Mouse (Mus musculus): ENCODE results near the gene AW551984. TPM values are rescaled to one million over a fixed set of nuclear protein-coding genes. Genes with fewer than 3 reads are reported as not detected.

The AW551984 gene
- 15.0 and 19.9 TPM in 2 replicates for polyA plus RNA-seq (2014; fragmentation: Nextera tagmentation; extraction: Ambion mirVana)

DNA sequence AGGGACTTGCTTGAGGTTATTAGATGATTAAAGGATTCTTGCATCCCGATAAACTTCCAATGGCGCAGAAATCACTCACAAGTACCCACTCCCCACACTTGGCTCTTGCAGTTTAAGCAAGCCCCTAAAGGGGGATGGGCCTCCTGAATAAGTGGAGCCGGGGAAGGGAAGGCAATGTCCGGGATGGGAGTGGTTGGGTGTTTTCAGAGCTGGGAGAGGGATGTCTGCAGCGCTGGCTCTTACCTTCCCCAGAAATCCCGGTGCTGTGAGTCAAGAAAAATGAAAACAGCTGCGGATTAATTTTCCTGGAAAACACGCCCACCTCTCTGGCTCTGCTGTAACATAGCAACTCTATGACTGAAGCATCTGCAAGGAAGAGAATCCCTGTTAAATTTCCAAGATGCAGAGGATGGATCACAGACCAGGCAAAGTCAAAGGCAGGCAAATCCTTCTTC is at the start of gene AW551984:
Gene AW551984, minus strand, starts transcription at position 405 of the 455 bp plus-strand sequence.
- peak; percentile 79; the same call in 1 of the 2 replicates for ATAC-seq (ENCODE audit: low FRiP score, low TSS enrichment)
- Histone ChIP-seq H3K4me1 (ENCODE audit: control insufficient read depth, insufficient read depth, low read length) (no peaks in the 10 kb centered on the region), H3K9me3 (ENCODE audit: control insufficient read depth, low read length) (no peaks in the 10 kb centered on the region), H3K27ac (ENCODE audit: low read depth, low read length) (peak within 1 kb of the TSS; percentile 37; the same call in 1 of the 2 replicates), H3K4me2 (replicated peaks; ENCODE audit: low read depth, low read length) (peak within 1 kb of the TSS; percentile 75), H3K9ac (ENCODE audit: low read depth, low read length) (peak within 1 kb of the TSS; percentile 42; the same call in 1 of the 2 replicates), H3K27me3 (ENCODE audit: control insufficient read depth, insufficient read depth, low read length) (no peaks in the 10 kb centered on the region), H3K4me3 (ENCODE audit: low read length) (peak within 1 kb of the TSS; percentile 42), H3K36me3 (ENCODE audit: control insufficient read depth, insufficient read depth, low read length) (no peaks in the 10 kb centered on the region)
- WGBS: under 1% methylated on average over 8 of the region's 8 CpGs

DNA sequence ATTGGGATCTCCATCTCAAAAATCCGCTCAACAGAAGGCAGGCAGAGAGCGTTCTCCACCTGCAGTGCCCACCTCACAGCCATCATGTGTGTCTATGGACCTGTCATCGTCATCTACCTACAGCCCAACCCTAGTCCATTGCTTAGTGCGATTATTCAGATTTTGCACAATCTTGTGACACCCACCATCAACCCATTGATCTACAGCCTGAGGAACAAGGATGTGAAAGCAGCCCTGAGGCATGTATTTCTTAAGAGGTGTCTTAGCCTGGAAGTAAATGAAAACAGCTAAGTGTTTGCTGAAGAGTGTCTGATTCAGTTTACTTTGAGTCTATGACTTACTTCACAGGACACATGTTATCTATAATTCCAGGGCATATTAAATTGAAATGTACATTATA is 43.2 kb upstream of the AW551984 start:
- Histone ChIP-seq H3K9me3 (ENCODE audit: control insufficient read depth, low read length) (no peaks in the 10 kb centered on the region), H3K36me3 (ENCODE audit: control insufficient read depth, insufficient read depth, low read length) (no peaks in the 10 kb centered on the region), H3K27me3 (ENCODE audit: control insufficient read depth, insufficient read depth, low read length) (no peaks in the 10 kb centered on the region), H3K4me1 (ENCODE audit: control insufficient read depth, insufficient read depth, low read length) (no peaks in the 10 kb centered on the region), H3K4me3 (ENCODE audit: low read length) (no peak overlapping the region), H3K9ac (ENCODE audit: low read depth, low read length) (no peak overlapping the region), H3K27ac (ENCODE audit: low read depth, low read length) (no peak overlapping the region), H3K4me2 (replicated peaks; ENCODE audit: low read depth, low read length) (no peak overlapping the region)
- WGBS: 93% methylated on average over 4 of the region's 4 CpGs
- ATAC-seq (ENCODE audit: low FRiP score, low TSS enrichment): no peak

DNA sequence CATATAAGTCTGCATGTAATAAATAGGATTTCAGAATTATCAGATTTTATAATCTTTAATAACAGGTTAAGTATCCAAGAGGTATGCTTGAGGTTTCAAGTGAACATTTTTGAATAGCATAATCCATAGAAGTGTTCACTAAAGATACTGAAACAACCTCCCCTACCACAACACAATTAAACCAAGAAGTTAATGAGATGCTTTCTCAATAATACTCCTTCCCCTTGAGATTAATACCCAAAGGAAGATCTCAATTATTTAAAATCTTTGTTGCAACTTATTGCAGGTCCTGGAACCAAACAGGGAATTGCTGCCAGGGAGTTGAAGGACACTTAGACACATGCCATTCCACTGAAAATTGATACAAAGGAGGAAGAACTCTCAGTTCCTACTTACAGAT is 40.6 kb upstream of the AW551984 start, which contains the start of gene Olfr961:
Gene Olfr961, plus strand, starts transcription at position 301 of the 400 bp plus-strand sequence.
- Histone ChIP-seq H3K9me3 (ENCODE audit: control insufficient read depth, low read length) (no peaks in the 10 kb centered on the region), H3K9ac (ENCODE audit: low read depth, low read length) (no peak within 1 kb of the TSS), H3K27me3 (ENCODE audit: control insufficient read depth, insufficient read depth, low read length) (no peaks in the 10 kb centered on the region), H3K36me3 (ENCODE audit: control insufficient read depth, insufficient read depth, low read length) (no peaks in the 10 kb centered on the region), H3K27ac (ENCODE audit: low read depth, low read length) (no peak within 1 kb of the TSS), H3K4me2 (replicated peaks; ENCODE audit: low read depth, low read length) (no peak within 1 kb of the TSS), H3K4me1 (ENCODE audit: control insufficient read depth, insufficient read depth, low read length) (no peaks in the 10 kb centered on the region), H3K4me3 (ENCODE audit: low read length) (no peak within 1 kb of the TSS)
- ATAC-seq (ENCODE audit: low FRiP score, low TSS enrichment): no peak

DNA sequence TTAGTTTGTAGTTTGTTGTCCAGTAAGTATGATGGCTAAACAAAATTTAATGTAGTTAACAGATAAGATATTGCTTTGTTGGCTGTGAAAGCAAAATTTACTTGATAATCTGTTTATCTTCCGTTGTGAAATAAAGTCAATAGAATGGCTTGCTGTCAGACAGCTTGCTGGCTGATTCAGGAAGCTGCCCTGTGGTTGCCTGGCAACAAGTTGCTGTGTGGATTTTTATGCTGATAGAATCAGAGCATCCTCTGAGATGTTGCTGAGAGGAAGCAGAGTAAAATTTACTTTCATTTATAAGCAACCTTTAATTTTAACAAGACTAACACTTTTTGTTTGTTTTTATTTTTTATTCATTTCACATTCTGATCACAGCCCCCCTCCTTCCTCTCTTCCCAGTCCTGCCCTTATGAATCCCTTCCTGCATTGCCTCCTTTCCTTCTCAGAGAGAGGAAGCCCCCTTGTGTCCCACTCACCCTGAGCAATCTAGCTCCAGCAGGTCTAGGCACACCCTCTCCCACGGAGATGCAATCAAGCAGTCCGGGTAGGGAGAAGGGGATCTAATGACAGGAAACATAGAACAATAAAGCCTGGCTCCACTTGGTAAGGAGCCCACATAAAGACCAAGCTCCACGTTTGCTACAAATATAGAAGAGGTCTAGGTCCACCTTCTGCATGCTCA is 29.9 kb upstream of the AW551984 start:
- Histone ChIP-seq H3K9me3 (ENCODE audit: control insufficient read depth, low read length) (no peaks in the 10 kb centered on the region), H3K4me3 (ENCODE audit: low read length) (no peak overlapping the region), H3K9ac (ENCODE audit: low read depth, low read length) (no peak overlapping the region), H3K27ac (ENCODE audit: low read depth, low read length) (no peak overlapping the region), H3K36me3 (ENCODE audit: control insufficient read depth, insufficient read depth, low read length) (no peaks in the 10 kb centered on the region), H3K4me2 (replicated peaks; ENCODE audit: low read depth, low read length) (no peak overlapping the region), H3K27me3 (ENCODE audit: control insufficient read depth, insufficient read depth, low read length) (no peaks in the 10 kb centered on the region), H3K4me1 (ENCODE audit: control insufficient read depth, insufficient read depth, low read length) (no peaks in the 10 kb centered on the region)
- ATAC-seq (ENCODE audit: low FRiP score, low TSS enrichment): no peak
- 18% methylated on average over 4 of the region's 4 CpGs for WGBS

DNA sequence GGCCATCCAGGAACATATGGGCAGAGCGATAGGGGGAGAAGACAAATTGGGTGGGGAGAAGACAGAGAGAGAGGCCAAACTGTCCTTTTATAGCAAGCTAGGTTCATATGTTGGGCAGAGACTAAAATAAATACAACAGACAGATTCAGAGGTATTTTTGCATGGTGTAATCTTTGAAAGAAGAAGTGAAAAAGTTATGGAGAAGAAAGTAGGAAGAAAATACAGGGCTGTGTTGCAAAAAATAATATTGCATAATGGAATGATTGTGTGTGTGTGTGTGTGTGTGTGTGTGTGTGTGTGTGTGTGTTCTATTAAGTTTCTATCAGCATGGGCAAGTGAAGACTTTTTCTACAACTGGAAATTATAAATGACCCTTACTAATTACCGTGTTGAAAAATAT is 24.9 kb upstream of the AW551984 start:
- WGBS: 78% methylated on average over 2 of the region's 2 CpGs
- Histone ChIP-seq H3K36me3 (ENCODE audit: control insufficient read depth, insufficient read depth, low read length) (no peaks in the 10 kb centered on the region), H3K4me1 (ENCODE audit: control insufficient read depth, insufficient read depth, low read length) (no peaks in the 10 kb centered on the region), H3K4me2 (replicated peaks; ENCODE audit: low read depth, low read length) (no peak overlapping the region), H3K27ac (ENCODE audit: low read depth, low read length) (no peak overlapping the region), H3K27me3 (ENCODE audit: control insufficient read depth, insufficient read depth, low read length) (no peaks in the 10 kb centered on the region), H3K9ac (ENCODE audit: low read depth, low read length) (no peak overlapping the region), H3K9me3 (ENCODE audit: control insufficient read depth, low read length) (no peaks in the 10 kb centered on the region), H3K4me3 (ENCODE audit: low read length) (no peak overlapping the region)
- ATAC-seq (ENCODE audit: low FRiP score, low TSS enrichment): no peak

DNA sequence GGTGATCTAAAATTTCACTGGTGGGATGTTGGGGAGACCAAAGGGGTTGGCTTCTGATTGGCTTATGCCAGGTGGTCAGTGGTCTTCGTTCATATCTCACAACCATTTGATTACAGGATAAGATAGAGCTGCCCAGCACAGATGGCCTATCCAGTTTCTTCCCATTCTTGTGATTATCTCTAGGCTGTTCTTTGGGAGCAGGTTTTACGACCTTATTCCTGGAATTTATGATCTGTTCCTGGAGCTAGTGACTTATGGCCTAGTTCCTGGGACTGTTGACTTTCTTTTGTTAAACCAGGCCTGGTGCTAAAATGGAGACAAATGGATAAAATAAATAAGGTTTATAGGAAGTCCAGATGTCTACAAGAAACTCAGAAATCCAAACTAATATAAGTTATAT is 20.5 kb upstream of the AW551984 start:
- Histone ChIP-seq H3K27me3 (ENCODE audit: control insufficient read depth, insufficient read depth, low read length) (no peaks in the 10 kb centered on the region), H3K4me2 (replicated peaks; ENCODE audit: low read depth, low read length) (no peak overlapping the region), H3K9me3 (ENCODE audit: control insufficient read depth, low read length) (no peaks in the 10 kb centered on the region), H3K27ac (ENCODE audit: low read depth, low read length) (no peak overlapping the region), H3K4me1 (ENCODE audit: control insufficient read depth, insufficient read depth, low read length) (no peaks in the 10 kb centered on the region), H3K9ac (ENCODE audit: low read depth, low read length) (no peak overlapping the region), H3K36me3 (ENCODE audit: control insufficient read depth, insufficient read depth, low read length) (no peaks in the 10 kb centered on the region), H3K4me3 (ENCODE audit: low read length) (no peak overlapping the region)
- ATAC-seq (ENCODE audit: low FRiP score, low TSS enrichment): peak; percentile 68; the same call in 1 of the 2 replicates
- 15% methylated on average over 2 of the region's 2 CpGs for WGBS

DNA sequence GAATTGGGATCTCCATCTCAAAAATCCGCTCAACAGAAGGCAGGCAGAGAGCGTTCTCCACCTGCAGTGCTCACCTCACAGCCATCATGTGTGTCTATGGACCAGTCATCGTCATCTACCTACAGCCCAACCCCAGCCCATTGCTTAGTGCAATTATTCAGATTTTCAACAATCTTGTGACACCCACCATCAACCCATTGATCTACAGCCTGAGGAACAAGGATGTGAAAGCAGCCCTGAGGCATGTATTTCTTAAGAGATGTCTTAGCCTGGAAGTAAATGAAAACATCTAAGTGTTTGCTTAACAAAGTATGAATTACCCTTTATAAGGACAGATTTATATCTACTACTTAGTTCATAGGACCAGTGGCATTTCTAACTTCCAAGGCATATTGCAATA is 19.6 kb upstream of the AW551984 start:
- H3K4me3 ChIP-seq (ENCODE audit: low read length): no peak overlapping the region
- 87% methylated on average over 3 of the region's 3 CpGs for WGBS

DNA sequence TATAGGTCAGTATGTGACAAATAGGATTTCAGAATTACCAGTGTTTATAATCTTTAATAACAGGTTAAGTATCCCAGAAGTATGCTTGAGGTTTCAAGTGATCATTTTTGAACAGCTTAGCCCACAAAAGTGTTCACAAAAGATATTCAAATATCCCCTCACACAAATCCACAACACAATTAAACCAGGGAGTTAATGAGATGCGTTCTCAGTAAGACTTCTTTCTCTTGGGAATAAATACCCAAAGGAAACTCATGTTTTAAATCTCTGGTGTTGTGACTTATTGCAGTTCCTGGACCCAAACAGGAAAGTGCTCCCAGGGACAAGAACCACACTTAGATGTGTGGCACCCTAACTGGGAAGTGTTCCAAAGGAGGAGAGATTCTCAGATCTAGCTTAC is 16.9 kb upstream of the AW551984 start, which contains the start of gene Olfr960:
Gene Olfr960, plus strand, starts transcription at position 301 of the 400 bp plus-strand sequence.
- ATAC-seq (ENCODE audit: low FRiP score, low TSS enrichment): no peak
- Histone ChIP-seq H3K36me3 (ENCODE audit: control insufficient read depth, insufficient read depth, low read length) (no peaks in the 10 kb centered on the region), H3K4me3 (ENCODE audit: low read length) (no peak within 1 kb of the TSS), H3K4me1 (ENCODE audit: control insufficient read depth, insufficient read depth, low read length) (no peaks in the 10 kb centered on the region), H3K9me3 (ENCODE audit: control insufficient read depth, low read length) (no peaks in the 10 kb centered on the region), H3K27me3 (ENCODE audit: control insufficient read depth, insufficient read depth, low read length) (no peaks in the 10 kb centered on the region), H3K27ac (ENCODE audit: low read depth, low read length) (no peak within 1 kb of the TSS), H3K9ac (ENCODE audit: low read depth, low read length) (no peak within 1 kb of the TSS), H3K4me2 (replicated peaks; ENCODE audit: low read depth, low read length) (no peak within 1 kb of the TSS)
- WGBS: 76% methylated on average over 1 of the region's 1 CpGs

More for the DNA sequence above, 19.6 kb upstream of the AW551984 start:
- no peak overlapping the region for H3K27ac ChIP-seq (ENCODE audit: low read depth, low read length)
- H3K4me2 ChIP-seq (replicated peaks; ENCODE audit: low read depth, low read length): no peak overlapping the region
- no peaks in the 10 kb centered on the region for H3K9me3 ChIP-seq (ENCODE audit: control insufficient read depth, low read length)
- H3K9ac ChIP-seq (ENCODE audit: low read depth, low read length): no peak overlapping the region
- H3K36me3 ChIP-seq (ENCODE audit: control insufficient read depth, insufficient read depth, low read length): no peaks in the 10 kb centered on the region
- no peaks in the 10 kb centered on the region for H3K27me3 ChIP-seq (ENCODE audit: control insufficient read depth, insufficient read depth, low read length)
- ATAC-seq (ENCODE audit: low FRiP score, low TSS enrichment): no peak
- H3K4me1 ChIP-seq (ENCODE audit: control insufficient read depth, insufficient read depth, low read length): no peaks in the 10 kb centered on the region

DNA sequence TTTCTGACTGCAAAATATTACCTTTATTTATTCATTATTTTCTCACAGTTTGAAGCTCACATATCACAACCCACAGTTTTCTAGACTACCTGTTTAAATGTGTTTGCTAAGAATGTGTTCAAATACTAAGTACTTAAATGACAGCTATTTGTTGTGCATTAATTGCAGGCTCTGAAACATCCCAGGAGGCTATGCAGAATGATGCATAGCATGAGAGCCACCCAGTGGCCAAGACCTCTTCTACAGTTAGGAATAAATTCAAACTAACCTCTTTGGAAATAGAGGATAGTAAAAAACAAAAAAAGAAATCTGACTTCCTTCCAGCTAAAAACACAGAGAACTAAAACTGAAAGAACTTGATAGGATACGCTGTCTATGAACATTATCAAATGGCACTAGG is 7.8 kb upstream of the AW551984 start:
- Histone ChIP-seq H3K4me1 (ENCODE audit: control insufficient read depth, insufficient read depth, low read length) (no peaks in the 10 kb centered on the region), H3K4me3 (ENCODE audit: low read length) (no peak overlapping the region), H3K9ac (ENCODE audit: low read depth, low read length) (no peak overlapping the region), H3K9me3 (ENCODE audit: control insufficient read depth, low read length) (no peaks in the 10 kb centered on the region), H3K27me3 (ENCODE audit: control insufficient read depth, insufficient read depth, low read length) (no peaks in the 10 kb centered on the region), H3K36me3 (ENCODE audit: control insufficient read depth, insufficient read depth, low read length) (no peaks in the 10 kb centered on the region), H3K27ac (ENCODE audit: low read depth, low read length) (no peak overlapping the region), H3K4me2 (replicated peaks; ENCODE audit: low read depth, low read length) (no peak overlapping the region)
- 53% methylated on average over 1 of the region's 1 CpGs for WGBS
- ATAC-seq (ENCODE audit: low FRiP score, low TSS enrichment): peak; percentile 68; the same call in 1 of the 2 replicates
